16 mouse cellular contexts compared by ENCODE assay signal in genomic region chr3:101507766-101508165, GRCm38 (mm10).
DNase-seq lines count a peak whose midpoint lies in the region; ATAC-seq and TF ChIP-seq lines count a peak whose summit lies in the region.
"Had no signal": no experiment of that assay in that cellular context is flagged by ENCODE, and none has a peak within 500 bp of the region (broad histone marks: within the 10 kb centered on the region; RNA-seq: fewer than 3 reads in every experiment).

No protein-coding gene starts in this region.

- peak overlapping the region; percentile 82 for H3K27ac ChIP-seq in heart, embryonic 10.5 days
- H3K27ac ChIP-seq in limb, embryonic 15.5 days: 0 out of 2 replicates have a peak overlapping the region, but pooled peaks have one; percentile 11
- H3K27ac ChIP-seq in limb, embryonic 10.5 days: no peak overlapping the region
- H3K27ac ChIP-seq in heart, postnatal 0 days (ENCODE audit: low read depth): peak overlapping the region; percentile 90
- peak overlapping the region; percentile 81 for H3K27ac ChIP-seq in kidney, postnatal 0 days
- H3K27ac ChIP-seq: stomach, embryonic 15.5 days had no signal

- H3K27me3 ChIP-seq in heart, embryonic 10.5 days (ENCODE audit: insufficient read depth, poor library complexity, severe bottlenecking): no peaks in the 10 kb centered on the region
- no peaks in the 10 kb centered on the region for H3K27me3 ChIP-seq in limb, embryonic 15.5 days
- no peaks in the 10 kb centered on the region for H3K27me3 ChIP-seq in limb, embryonic 10.5 days (ENCODE audit: low read depth, poor library complexity, severe bottlenecking)
- H3K27me3 ChIP-seq in heart, postnatal 0 days (ENCODE audit: control insufficient read depth, insufficient read depth, low read length): no peaks in the 10 kb centered on the region
- H3K27me3 ChIP-seq in kidney, postnatal 0 days (ENCODE audit: insufficient read depth, low read length): no peaks in the 10 kb centered on the region
- H3K27me3 ChIP-seq: stomach, embryonic 15.5 days had no signal

- WGBS in heart, embryonic 10.5 days: 27% methylated on average over 3 of the region's 3 CpGs
- WGBS in limb, embryonic 15.5 days: 40% methylated on average over 3 of the region's 3 CpGs
- WGBS in limb, embryonic 10.5 days: 53% methylated on average over 3 of the region's 3 CpGs
- 34% methylated on average over 3 of the region's 3 CpGs for WGBS in heart, postnatal 0 days
- WGBS in kidney, postnatal 0 days: 28% methylated on average over 3 of the region's 3 CpGs

- H3K4me1 ChIP-seq in heart, embryonic 10.5 days: peaks cover 36% of the 10 kb centered on the region
- peaks cover 21% of the 10 kb centered on the region for H3K4me1 ChIP-seq in limb, embryonic 15.5 days
- H3K4me1 ChIP-seq in limb, embryonic 10.5 days: peaks cover 27% of the 10 kb centered on the region
- H3K4me1 ChIP-seq in heart, postnatal 0 days (ENCODE audit: control insufficient read depth, insufficient read depth): peaks cover 19% of the 10 kb centered on the region; the same call in 1 of the 2 replicates
- peaks cover 7% of the 10 kb centered on the region for H3K4me1 ChIP-seq in kidney, postnatal 0 days (replicated peaks; ENCODE audit: insufficient read depth, low read length)

- no peaks in the 10 kb centered on the region for H3K9me3 ChIP-seq in heart, embryonic 10.5 days
- H3K9me3 ChIP-seq in limb, embryonic 15.5 days: no peaks in the 10 kb centered on the region
- no peaks in the 10 kb centered on the region for H3K9me3 ChIP-seq in limb, embryonic 10.5 days (replicated peaks)
- H3K9me3 ChIP-seq in heart, postnatal 0 days (replicated peaks; ENCODE audit: control insufficient read depth, low read length): no peaks in the 10 kb centered on the region
- H3K9me3 ChIP-seq in kidney, postnatal 0 days (replicated peaks; ENCODE audit: low read length): no peaks in the 10 kb centered on the region
- H3K9me3 ChIP-seq: stomach, embryonic 15.5 days had no signal

- no peaks in the 10 kb centered on the region for H3K36me3 ChIP-seq in heart, embryonic 10.5 days
- no peaks in the 10 kb centered on the region for H3K36me3 ChIP-seq in limb, embryonic 15.5 days
- no peaks in the 10 kb centered on the region for H3K36me3 ChIP-seq in limb, embryonic 10.5 days
- H3K36me3 ChIP-seq in heart, postnatal 0 days (replicated peaks; ENCODE audit: control insufficient read depth, insufficient read depth, low read length): no peaks in the 10 kb centered on the region
- H3K36me3 ChIP-seq in kidney, postnatal 0 days (ENCODE audit: insufficient read depth, low read length): no peaks in the 10 kb centered on the region
- H3K36me3 ChIP-seq: midbrain, embryonic 10.5 days; stomach, embryonic 15.5 days had no signal

- DNase-seq in heart, embryonic 10.5 days (ENCODE audit: low spot score): no peak
- DNase-seq in heart, postnatal 25 days (ENCODE audit: low spot score): no peak
- no peak for DNase-seq in limb, embryonic 10.5 days (ENCODE audit: low spot score)
- DNase-seq in heart, postnatal 0 days (ENCODE audit: low spot score): no peak
- DNase-seq in kidney, postnatal 0 days (ENCODE audit: low spot score): no peak
- no peak for DNase-seq in layer of hippocampus, adult 18-20 months (ENCODE audit: low spot score in 2 of 2)
- DNase-seq: cerebellum, postnatal 14 days; layer of hippocampus, adult 9-11 months; liver; right cerebral cortex, adult 18-20 months; spleen, adult 18-20 months; thymus, postnatal 14 days had no signal

- TF ChIP-seq CTCF in heart, postnatal 0 days (IDR thresholded peaks at IDR 0.05; ENCODE audit: low read depth): no peak
- TF ChIP-seq CTCF in kidney, postnatal 0 days (IDR thresholded peaks at IDR 0.05; ENCODE audit: low read depth): no peak

- ATAC-seq in limb, embryonic 15.5 days (ENCODE audit: insufficient number of reproducible peaks, low FRiP score, low TSS enrichment, low read depth): no peak
- ATAC-seq in heart, postnatal 0 days (ENCODE audit: insufficient read depth, low read depth): no peak
- 0 out of 2 replicates have a peak, but pooled peaks have one; percentile 19 for ATAC-seq in kidney, postnatal 0 days (replicated peaks; ENCODE audit: low FRiP score, low read depth)
- ATAC-seq in megakaryocyte-erythroid progenitor cell, adult 5-6 weeks (replicated peaks; ENCODE audit: low FRiP score, low TSS enrichment, poor library complexity, severe bottlenecking): no peak

- TF ChIP-seq EP300 in heart, postnatal 0 days (IDR thresholded peaks at IDR 0.05; ENCODE audit: low read depth): no peak

- H3K9ac ChIP-seq in limb, embryonic 15.5 days: no peak overlapping the region
- no peak overlapping the region for H3K9ac ChIP-seq in heart, postnatal 0 days (replicated peaks; ENCODE audit: low read depth, low read length)
- H3K9ac ChIP-seq in kidney, postnatal 0 days (ENCODE audit: low read depth, low read length): no peak overlapping the region
- H3K9ac ChIP-seq: stomach, embryonic 15.5 days had no signal

- H3K4me2 ChIP-seq in limb, embryonic 15.5 days: no peak overlapping the region
- H3K4me2 ChIP-seq in heart, postnatal 0 days (ENCODE audit: low read depth, low read length): 0 out of 2 replicates have a peak overlapping the region, but pooled peaks have one; percentile 10
- H3K4me2 ChIP-seq in kidney, postnatal 0 days (ENCODE audit: low read length): no peak overlapping the region
- H3K4me2 ChIP-seq: stomach, embryonic 15.5 days had no signal

- intact Hi-C loops in heart, postnatal 25 days (cut with DNase I): loop anchor here (2.0 kb wide), 2 partner anchors 45 to 95 kb away; no protein-coding TSS in a partner anchor

- H3K4me3 ChIP-seq in heart, embryonic 10.5 days: peak overlapping the region; percentile 39
- H3K4me3 ChIP-seq in limb, embryonic 15.5 days: no peak overlapping the region
- H3K4me3 ChIP-seq in limb, embryonic 10.5 days: no peak overlapping the region
- no peak overlapping the region for H3K4me3 ChIP-seq in heart, postnatal 0 days (ENCODE audit: low read depth, low read length)
- no peak overlapping the region for H3K4me3 ChIP-seq in kidney, postnatal 0 days (replicated peaks; ENCODE audit: low read depth, low read length)
- H3K4me3 ChIP-seq: midbrain, embryonic 10.5 days; stomach, embryonic 15.5 days had no signal
